Mouse (Mus musculus) midbrain, embryonic 15.5 days (tissue): Measurements from ENCODE around the gene Agpat3. TPM values are rescaled to one million over a fixed set of nuclear protein-coding genes. Genes with fewer than 3 reads are reported as not detected.

Experiments used
- ATAC-seq: fragments of 200-750 bp; cut with Nextera tagmentation; replicated peaks from 2 replicates; pipeline ENCODE4 v1.8.0; 2017; ENCODE audit warnings: moderate TSS enrichment
- H3K27ac ChIP-seq: fragments of 300-500 bp; sonication (generic); 2 replicates; pipeline ENCODE4 v1.5.1; 2015; ENCODE audit warnings: mild to moderate bottlenecking, inconsistent platforms
- H3K27me3 ChIP-seq: fragments of 300-500 bp; sonication (generic); replicated peaks from 2 replicates; pipeline ENCODE4 v1.6.1; 2015; ENCODE audit warnings: inconsistent platforms
- H3K36me3 ChIP-seq: fragments of 300-500 bp; sonication (generic); replicated peaks from 2 replicates; pipeline ENCODE4 v1.6.1; 2015; ENCODE audit warnings: inconsistent platforms
- H3K4me1 ChIP-seq: fragments of 300-500 bp; sonication (generic); 2 replicates; pipeline ENCODE4 v1.6.1; 2015; ENCODE audit warnings: inconsistent platforms
- H3K4me2 ChIP-seq: fragments of 300-500 bp; sonication (generic); 2 replicates; pipeline ENCODE4 v1.6.1; 2015; ENCODE audit warnings: inconsistent platforms, mild to moderate bottlenecking, moderate library complexity
- H3K4me3 ChIP-seq: fragments of 300-500 bp; sonication (generic); 2 replicates; pipeline ENCODE4 v1.5.1; 2015; ENCODE audit warnings: mild to moderate bottlenecking, inconsistent platforms
- H3K9ac ChIP-seq: fragments of 300-500 bp; sonication (generic); 2 replicates; pipeline ENCODE4 v1.6.1; 2015; ENCODE audit warnings: mild to moderate bottlenecking, inconsistent platforms
- H3K9me3 ChIP-seq: fragments of 300-500 bp; sonication (generic); 2 replicates; pipeline ENCODE4 v1.6.1; 2016; ENCODE audit warnings: inconsistent platforms
- WGBS: fragments of 180-500 bp; shearing (Covaris S2); methylation state at CpG from one replicate; pipeline ENCODE4 v1.1.7; 2015; ENCODE audit warnings: mixed read lengths; 5-methylcytosine and 5-hydroxymethylcytosine counted together
- polyA plus RNA-seq: library from polyadenylated mRNA; unstranded; fragments of >200 nt; fragmentation: Nextera tagmentation; extraction: Ambion mirVana; gene quantifications from 2 replicates; pipeline ENCODE4 v1.2.1, GENCODE M21; 2015

Gene Agpat3
- polyA plus RNA-seq, 1 experiment from 2014 or later: 73.4 TPM

GRCm38 (mm10) chr10:78317270-78317923 lies 34.9 kb downstream of the Agpat3 start:
- Histone ChIP-seq H3K4me3 (no peak overlapping the region), H3K9me3 (no peaks in the 10 kb centered on the region), H3K27ac (no peak overlapping the region), H3K4me2 (no peak overlapping the region), H3K36me3 (no peaks in the 10 kb centered on the region), H3K9ac (no peak overlapping the region), H3K27me3 (no peaks in the 10 kb centered on the region), H3K4me1 (no peaks in the 10 kb centered on the region)
- 85% methylated on average over 11 of the region's 11 CpGs for WGBS
- ATAC-seq: no peak

GRCm38 (mm10) chr10:78316228-78317087 lies 35.8 kb downstream of the Agpat3 start:
- no peak for ATAC-seq
- Histone ChIP-seq H3K4me3 (no peak overlapping the region), H3K4me2 (no peak overlapping the region), H3K27ac (no peak overlapping the region), H3K9ac (no peak overlapping the region), H3K36me3 (no peaks in the 10 kb centered on the region), H3K27me3 (no peaks in the 10 kb centered on the region), H3K9me3 (no peaks in the 10 kb centered on the region), H3K4me1 (no peaks in the 10 kb centered on the region)
- 89% methylated on average over 15 of the region's 15 CpGs for WGBS

- H3K27ac ChIP-seq: no peak overlapping the region
- no peaks in the 10 kb centered on the region for H3K36me3 ChIP-seq
- 0 out of 2 replicates have a peak, but pooled peaks cover 5% of the 10 kb centered on the region for H3K4me1 ChIP-seq
- no peaks in the 10 kb centered on the region for H3K27me3 ChIP-seq
- WGBS: 86% methylated on average over 1 of the region's 1 CpGs
- no peak overlapping the region for H3K4me2 ChIP-seq
- H3K9me3 ChIP-seq: no peaks in the 10 kb centered on the region
- no peak overlapping the region for H3K9ac ChIP-seq
- ATAC-seq: no peak
- H3K4me3 ChIP-seq: no peak overlapping the region
These were observed 37.1 kb downstream of the Agpat3 start for GRCm38 (mm10) chr10:78315145-78315544.

GRCm38 (mm10) chr10:78311886-78312635 lies 40.2 kb downstream of the Agpat3 start:
- Histone ChIP-seq H3K36me3 (no peaks in the 10 kb centered on the region), H3K4me1 (0 out of 2 replicates have a peak, but pooled peaks cover 5% of the 10 kb centered on the region), H3K9me3 (no peaks in the 10 kb centered on the region), H3K9ac (no peak overlapping the region), H3K27me3 (no peaks in the 10 kb centered on the region), H3K4me2 (no peak overlapping the region), H3K27ac (no peak overlapping the region), H3K4me3 (no peak overlapping the region)
- WGBS: 85% methylated on average over 13 of the region's 13 CpGs
- no peak for ATAC-seq

GRCm38 (mm10) chr10:78310747-78311267 lies 41.5 kb downstream of the Agpat3 start:
- no peak overlapping the region for H3K9ac ChIP-seq
- no peaks in the 10 kb centered on the region for H3K27me3 ChIP-seq
- no peak overlapping the region for H3K4me3 ChIP-seq
- H3K27ac ChIP-seq: no peak overlapping the region
- H3K4me1 ChIP-seq: 0 out of 2 replicates have a peak, but pooled peaks cover 5% of the 10 kb centered on the region
- no peak for ATAC-seq
- WGBS: 51% methylated on average over 5 of the region's 5 CpGs
- H3K36me3 ChIP-seq: no peaks in the 10 kb centered on the region
- no peak overlapping the region for H3K4me2 ChIP-seq
- H3K9me3 ChIP-seq: no peaks in the 10 kb centered on the region

- H3K4me3 ChIP-seq: no peak overlapping the region
- no peak overlapping the region for H3K27ac ChIP-seq
- 62% methylated on average over 2 of the region's 2 CpGs for WGBS
- H3K4me1 ChIP-seq: 0 out of 2 replicates have a peak, but pooled peaks cover 5% of the 10 kb centered on the region
- H3K27me3 ChIP-seq: no peaks in the 10 kb centered on the region
- H3K9me3 ChIP-seq: no peaks in the 10 kb centered on the region
- no peaks in the 10 kb centered on the region for H3K36me3 ChIP-seq
- ATAC-seq: no peak
- H3K9ac ChIP-seq: no peak overlapping the region
- no peak overlapping the region for H3K4me2 ChIP-seq
These were observed 43.7 kb downstream of the Agpat3 start for GRCm38 (mm10) chr10:78308617-78309016.

- Histone ChIP-seq H3K36me3 (no peaks in the 10 kb centered on the region), H3K4me1 (0 out of 2 replicates have a peak, but pooled peaks cover 5% of the 10 kb centered on the region), H3K4me2 (no peak overlapping the region), H3K9ac (no peak overlapping the region), H3K27me3 (no peaks in the 10 kb centered on the region), H3K27ac (no peak overlapping the region), H3K9me3 (no peaks in the 10 kb centered on the region), H3K4me3 (no peak overlapping the region)
- 73% methylated on average over 3 of the region's 3 CpGs for WGBS
- ATAC-seq: no peak
These were observed 44.9 kb downstream of the Agpat3 start for GRCm38 (mm10) chr10:78307391-78307790.

- Histone ChIP-seq H3K4me2 (no peak overlapping the region), H3K4me1 (0 out of 2 replicates have a peak, but pooled peaks cover 3% of the 10 kb centered on the region), H3K27ac (no peak overlapping the region), H3K36me3 (no peaks in the 10 kb centered on the region), H3K27me3 (no peaks in the 10 kb centered on the region), H3K9me3 (no peaks in the 10 kb centered on the region), H3K9ac (no peak overlapping the region), H3K4me3 (no peak overlapping the region)
- WGBS: 59% methylated on average over 4 of the region's 4 CpGs
- ATAC-seq: no peak
These were observed 46.3 kb downstream of the Agpat3 start for GRCm38 (mm10) chr10:78306027-78306426.

GRCm38 (mm10) chr10:78304996-78305395 lies 47.3 kb downstream of the Agpat3 start:
- no peak overlapping the region for H3K4me2 ChIP-seq
- no peak overlapping the region for H3K27ac ChIP-seq
- no peak overlapping the region for H3K9ac ChIP-seq
- no peak for ATAC-seq
- no peaks in the 10 kb centered on the region for H3K4me1 ChIP-seq
- WGBS: 53% methylated on average over 3 of the region's 3 CpGs
- H3K27me3 ChIP-seq: no peaks in the 10 kb centered on the region
- H3K9me3 ChIP-seq: no peaks in the 10 kb centered on the region
- no peaks in the 10 kb centered on the region for H3K36me3 ChIP-seq
- H3K4me3 ChIP-seq: no peak overlapping the region

- Histone ChIP-seq H3K27me3 (no peaks in the 10 kb centered on the region), H3K27ac (no peak overlapping the region), H3K4me1 (no peaks in the 10 kb centered on the region), H3K4me2 (no peak overlapping the region), H3K9ac (no peak overlapping the region), H3K9me3 (no peaks in the 10 kb centered on the region), H3K36me3 (no peaks in the 10 kb centered on the region), H3K4me3 (no peak overlapping the region)
- no peak for ATAC-seq
- whole genome bisulfite sequencing: 83% methylated on average over 7 of the region's 7 CpGs
These were observed 48.6 kb downstream of the Agpat3 start for GRCm38 (mm10) chr10:78303675-78304074.

- Histone ChIP-seq H3K4me3 (no peak overlapping the region), H3K9me3 (no peaks in the 10 kb centered on the region), H3K9ac (no peak overlapping the region), H3K4me2 (no peak overlapping the region), H3K27ac (no peak overlapping the region), H3K36me3 (no peaks in the 10 kb centered on the region), H3K4me1 (no peaks in the 10 kb centered on the region), H3K27me3 (no peaks in the 10 kb centered on the region)
- 91% methylated on average over 4 of the region's 4 CpGs for WGBS
- ATAC-seq: no peak
These were observed 52.2 kb downstream of the Agpat3 start for GRCm38 (mm10) chr10:78300061-78300460.
